Mouse (Mus musculus) olfactory bulb, adult 2 months (tissue): ENCODE measurements around the gene Aifm3. TPM values are rescaled to one million over a fixed set of nuclear protein-coding genes. Genes with fewer than 3 reads are reported as not detected.

ENCODE experiments used
- H3K27ac ChIP-seq: fragments of 200-500 bp; 2 replicates; pipeline ENCODE4 v1.5.1; 2012; ENCODE audit warnings: low read depth, low read length; ENCODE audit not compliant: insufficient read depth
- H3K4me1 ChIP-seq: fragments of 200-500 bp; 2 replicates; pipeline ENCODE4 v1.6.1; 2012; ENCODE audit warnings: low read length; ENCODE audit not compliant: control insufficient read depth, insufficient read depth
- H3K4me3 ChIP-seq: fragments of 200-500 bp; 2 replicates; pipeline ENCODE4 v1.5.1; 2012; ENCODE audit warnings: mild to moderate bottlenecking, low read depth, low read length, moderate library complexity; ENCODE audit not compliant: insufficient read depth
- CTCF ChIP-seq: fragments of 200-500 bp; IDR thresholded peaks from 2 replicates; pipeline ENCODE4 v1.5.1; 2012; ENCODE audit warnings: low read depth, mild to moderate bottlenecking, low read length, moderate library complexity; ENCODE audit not compliant: insufficient read depth
- POLR2A ChIP-seq: fragments of 200-500 bp; IDR thresholded peaks from 2 replicates; pipeline ENCODE4 v1.6.1; 2012; ENCODE audit warnings: mild to moderate bottlenecking, low read depth, low read length, moderate library complexity; ENCODE audit not compliant: insufficient read depth
- WGBS: fragments of 180-500 bp; shearing (Covaris S2); methylation state at CpG from one replicate; pipeline ENCODE4 v1.1.7; 2018; 5-methylcytosine and 5-hydroxymethylcytosine counted together
- polyA plus RNA-seq: library from polyadenylated mRNA; stranded (reverse); fragments of >200 nt; gene quantifications from 2 replicates; pipeline ENCODE4 v1.2.4, GENCODE M21; 2012; ENCODE audit warnings: low replicate concordance; ENCODE audit not compliant: missing spikeins, insufficient read depth, insufficient read length

Gene Aifm3
- polyA plus RNA-seq: not detected in 2 replicates

- TF ChIP-seq CTCF (no peak), POLR2A (no peak)
- peaks cover 13% of the 10 kb centered on the region for H3K4me1 ChIP-seq
- WGBS: 4% methylated on average over 47 of the region's 47 CpGs
Observed at GRCm38 (mm10) chr16:17489469-17490111, at the start of gene Aifm3. Gene Aifm3 (plus strand): TSS chr16:17489611.

GRCm38 (mm10) chr16:17451541-17452372 is 37.7 kb upstream of the Aifm3 start, which contains the start of gene Crkl:
Gene Crkl (plus strand): TSS chr16:17451987.
- Histone ChIP-seq H3K4me1 (peaks cover 2% of the 10 kb centered on the region; the same call in 1 of the 2 replicates), H3K4me3 (peak within 1 kb of the TSS; percentile 75), H3K27ac (peak within 1 kb of the TSS; percentile 92)
- TF ChIP-seq POLR2A (peak; percentile 93), CTCF (no peak)
- WGBS: under 1% methylated on average over 63 of the region's 63 CpGs

More at GRCm38 (mm10) chr16:17489469-17490111, at the start of gene Aifm3:
- H3K4me3 ChIP-seq: peak within 1 kb of the TSS; percentile 52
- no peak within 1 kb of the TSS for H3K27ac ChIP-seq

- TF ChIP-seq POLR2A: no peak
- TF ChIP-seq CTCF: no peak
- Histone ChIP-seq H3K27ac (peak overlapping the region; percentile 92), H3K4me1 (peaks cover 2% of the 10 kb centered on the region; the same call in 1 of the 2 replicates), H3K4me3 (peak overlapping the region; percentile 75)
- WGBS: under 1% methylated on average over 24 of the region's 24 CpGs
Observed at GRCm38 (mm10) chr16:17452373-17452715, 37.1 kb upstream of the Aifm3 start.

GRCm38 (mm10) chr16:17456901-17457300 is 32.5 kb upstream of the Aifm3 start:
- H3K4me1 ChIP-seq: peaks cover 2% of the 10 kb centered on the region; the same call in 1 of the 2 replicates
- no peak overlapping the region for H3K27ac ChIP-seq
- TF ChIP-seq CTCF (no peak), POLR2A (no peak)
- whole genome bisulfite sequencing: 96% methylated on average over 1 of the region's 1 CpGs
- H3K4me3 ChIP-seq: no peak overlapping the region

- TF ChIP-seq CTCF: no peak
- TF ChIP-seq POLR2A: no peak
Observed at GRCm38 (mm10) chr16:17460254-17460653, 29.2 kb upstream of the Aifm3 start.

GRCm38 (mm10) chr16:17461596-17461995 is 27.8 kb upstream of the Aifm3 start:
- Histone ChIP-seq H3K4me3 (no peak overlapping the region), H3K4me1 (no peaks in the 10 kb centered on the region), H3K27ac (no peak overlapping the region)
- 81% methylated on average over 1 of the region's 1 CpGs for WGBS
- TF ChIP-seq POLR2A: no peak
- no peak for TF ChIP-seq CTCF

More at GRCm38 (mm10) chr16:17460254-17460653, 29.2 kb upstream of the Aifm3 start:
- H3K27ac ChIP-seq: no peak overlapping the region
- H3K4me1 ChIP-seq: no peaks in the 10 kb centered on the region
- no peak overlapping the region for H3K4me3 ChIP-seq
- 88% methylated on average over 4 of the region's 4 CpGs for WGBS

DNA sequence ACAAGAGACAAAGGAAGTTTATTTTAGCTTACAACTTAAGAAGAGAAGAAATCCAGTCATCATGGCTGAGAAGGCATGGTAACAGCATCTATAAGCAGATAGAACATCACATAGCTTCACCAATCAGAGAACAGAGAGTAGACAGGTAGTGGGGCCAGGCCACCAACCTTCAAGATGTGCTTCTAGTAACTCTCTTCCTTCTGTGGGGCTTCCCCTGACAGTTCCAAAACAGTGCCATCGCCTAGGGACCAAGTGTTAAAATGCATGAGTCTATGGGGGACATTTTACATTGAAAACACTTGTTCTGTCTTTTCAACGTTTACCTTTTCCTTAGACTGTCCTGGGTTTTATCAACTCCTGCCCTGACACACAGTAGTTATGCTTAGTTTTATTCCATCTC is 26.2 kb upstream of the Aifm3 start:
- Histone ChIP-seq H3K27ac (no peak overlapping the region), H3K4me3 (no peak overlapping the region), H3K4me1 (0 out of 2 replicates have a peak, but pooled peaks cover 2% of the 10 kb centered on the region)
- WGBS: 92% methylated on average over 2 of the region's 2 CpGs
- TF ChIP-seq POLR2A (no peak), CTCF (no peak)

DNA sequence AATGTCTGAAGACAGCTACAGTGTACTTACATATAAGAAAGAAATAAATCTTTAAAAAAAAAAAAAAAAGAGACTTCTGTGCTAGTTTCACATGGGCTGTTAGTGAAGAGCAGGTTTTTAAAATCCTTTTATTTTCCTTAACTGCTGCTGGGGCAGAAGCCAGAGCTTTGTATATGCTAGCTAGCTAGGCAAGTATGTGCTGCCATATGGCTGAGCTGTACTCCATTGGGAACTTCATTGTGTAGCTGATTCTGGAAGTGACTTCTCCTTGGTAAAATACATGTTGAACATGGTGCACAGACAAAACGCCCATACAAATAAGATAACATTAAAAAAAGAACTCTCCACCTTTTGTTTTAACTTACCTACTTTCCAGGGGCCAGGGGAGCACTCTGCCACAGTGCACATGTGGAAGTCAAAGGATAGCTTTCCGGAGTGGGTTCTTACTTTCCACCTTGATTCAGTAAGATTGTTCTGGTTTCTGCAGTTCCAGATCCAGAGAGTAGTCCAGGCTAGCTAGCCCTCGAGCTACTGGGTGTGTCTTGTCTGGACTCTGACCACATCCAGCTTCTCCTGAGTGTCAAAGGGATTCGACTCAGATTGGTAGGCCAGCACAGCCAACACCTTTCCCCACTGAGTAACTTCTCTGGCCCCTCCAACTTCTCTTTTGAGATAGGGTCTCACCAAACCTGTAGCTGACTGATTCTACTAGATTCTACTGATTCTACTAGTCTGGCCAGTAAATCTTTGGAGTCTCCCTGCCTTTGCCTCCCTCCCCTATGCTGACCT is 22.3 kb upstream of the Aifm3 start:
- H3K4me1 ChIP-seq: 0 out of 2 replicates have a peak, but pooled peaks cover 2% of the 10 kb centered on the region
- TF ChIP-seq CTCF (no peak), POLR2A (no peak)
- WGBS: 82% methylated on average over 4 of the region's 4 CpGs
- no peak overlapping the region for H3K27ac ChIP-seq
- no peak overlapping the region for H3K4me3 ChIP-seq

GRCm38 (mm10) chr16:17472498-17472897 is 16.9 kb upstream of the Aifm3 start:
- no peaks in the 10 kb centered on the region; the same call in 1 of the 2 replicates for H3K4me1 ChIP-seq
- H3K27ac ChIP-seq: no peak overlapping the region
- no peak overlapping the region for H3K4me3 ChIP-seq
- TF ChIP-seq POLR2A (no peak), CTCF (no peak)
- WGBS: 83% methylated on average over 6 of the region's 6 CpGs
